Mouse (Mus musculus) heart, postnatal 14 days (tissue): ENCODE results near the gene Olfr1100. TPM values are rescaled to one million over a fixed set of nuclear protein-coding genes. Genes with fewer than 3 reads are reported as not detected.

Experiments
- DNase-seq, 2 experiments: peaks; one replicate each; pipeline ENCODE4 v3.0.0; 2021 to 2022
- intact Hi-C: fragments of 180-260 bp; cut with DNase I; formaldehyde crosslinking; loops from one replicate; pipeline ENCODE4 v1.15.1; 2025
- long read RNA-seq, 2 experiments: library from polyadenylated mRNA; stranded (forward); transcript quantifications; one replicate each; pipeline ENCODE4 v2.0.0; 2021
- total RNA-seq, 2 experiments: library from RNA; stranded (reverse); gene quantifications; 2 replicates each; pipeline ENCODE4 v1.2.3; 2021

The Olfr1100 gene
- not detected for total RNA-seq
- long read RNA-seq, experiment 1: 0 reads
- long read RNA-seq, experiment 2: 0 reads

- DNase-seq: no peak
- intact Hi-C loops: no loop called here
Observed at GRCm38 (mm10) chr2:86979854-86980253, at the start of gene Olfr1100. Gene Olfr1100, minus strand, starts transcription at chr2:86979954.

- intact Hi-C loops: no loop called here
- DNase-seq: no peak
Observed at GRCm38 (mm10) chr2:87026980-87027379, 47.2 kb upstream of the Olfr1100 start, which contains the start of gene Olfr1104. Gene Olfr1104, minus strand, starts transcription at chr2:87027080.

- no peak for DNase-seq
- intact Hi-C loops: no loop called here
Observed at GRCm38 (mm10) chr2:86998098-86998497, 18.3 kb upstream of the Olfr1100 start, which contains the start of gene Olfr1102. Gene Olfr1102, plus strand, starts transcription at chr2:86998398.

- intact Hi-C loops: no loop called here
- no peak for DNase-seq
Observed at GRCm38 (mm10) chr2:86991121-86991520, 11.4 kb upstream of the Olfr1100 start, which contains the start of gene Olfr1101. Gene Olfr1101, minus strand, starts transcription at chr2:86991221.

GRCm38 (mm10) chr2:86960593-86960992 is 19.2 kb downstream of the Olfr1100 start, which contains the start of gene Olfr1099:
Gene Olfr1099, minus strand, starts transcription at chr2:86960693.
- DNase-seq: no peak

GRCm38 (mm10) chr2:86926557-86926956 is 53.2 kb downstream of the Olfr1100 start:
- intact Hi-C loops: no loop called here
- no peak for DNase-seq

More at GRCm38 (mm10) chr2:86960593-86960992, 19.2 kb downstream of the Olfr1100 start, which contains the start of gene Olfr1099:
- intact Hi-C loops: no loop called here

Other genes starting within 250 kb of the Olfr1100 start
- not detected for gene Olfr1089, start 246.3 kb downstream of the Olfr1100 start, total RNA-seq
- gene Olfr1090, start 221.0 kb downstream of the Olfr1100 start, total RNA-seq: not detected
- gene Olfr1093, start 197.5 kb downstream of the Olfr1100 start, total RNA-seq: not detected
- not detected for gene Olfr141, start 169.9 kb downstream of the Olfr1100 start, total RNA-seq
- gene Olfr1094, start 155.3 kb downstream of the Olfr1100 start, total RNA-seq: not detected
- gene Olfr1095, start 128.3 kb downstream of the Olfr1100 start, total RNA-seq: not detected
- gene Gm13723, start 105.2 kb downstream of the Olfr1100 start, total RNA-seq: not detected
- gene Olfr1097, start 87.7 kb downstream of the Olfr1100 start, total RNA-seq: not detected
- gene Olfr1098, start 55.4 kb downstream of the Olfr1100 start, total RNA-seq: not detected
- not detected for gene Olfr1099, start 19.3 kb downstream of the Olfr1100 start, total RNA-seq
- not detected for gene Olfr1101, start 11.3 kb upstream of the Olfr1100 start, total RNA-seq
- gene Olfr1102, start 18.4 kb upstream of the Olfr1100 start, total RNA-seq: not detected
- not detected for gene Olfr1104, start 47.1 kb upstream of the Olfr1100 start, total RNA-seq
- gene Olfr1105, start 56.6 kb upstream of the Olfr1100 start, total RNA-seq: not detected
- gene Olfr1106, start 72.3 kb upstream of the Olfr1100 start, total RNA-seq: not detected
- not detected for gene Olfr1107, start 95.9 kb upstream of the Olfr1100 start, total RNA-seq
- gene Olfr1109, start 116.1 kb upstream of the Olfr1100 start, total RNA-seq: not detected
- gene Olfr259, start 134.6 kb upstream of the Olfr1100 start, total RNA-seq: not detected
- not detected for gene Olfr1110, start 160.3 kb upstream of the Olfr1100 start, total RNA-seq
- gene Olfr1111, start 172.7 kb upstream of the Olfr1100 start, total RNA-seq: not detected
- gene Olfr1112, start 207.8 kb upstream of the Olfr1100 start, total RNA-seq: not detected
- not detected for gene Olfr1113, start 229.0 kb upstream of the Olfr1100 start, total RNA-seq